Mouse (Mus musculus) brain, embryonic 14.5 days (tissue): Measurements from ENCODE around the gene Cntnap2. TPM values are rescaled to one million over a fixed set of nuclear protein-coding genes. Genes with fewer than 3 reads are reported as not detected.

Experiments used
- DNase-seq: peaks from one replicate; pipeline ENCODE4 v3.0.0-alpha.2; 2011; ENCODE audit warnings: low read depth
- CTCF ChIP-seq: fragments of 200-500 bp; IDR thresholded peaks from 2 replicates; pipeline ENCODE4 v1.5.1; 2012; ENCODE audit warnings: inconsistent platforms, mild to moderate bottlenecking, moderate library complexity, borderline replicate concordance; ENCODE audit not compliant: insufficient read depth, insufficient read length; ENCODE audit errors: extremely low read depth
- POLR2A ChIP-seq: fragments of 200-500 bp; IDR thresholded peaks from 2 replicates; pipeline ENCODE4 v1.6.1; 2012; ENCODE audit warnings: mild to moderate bottlenecking, inconsistent platforms, borderline replicate concordance; ENCODE audit not compliant: poor library complexity, insufficient read depth, insufficient read length, severe bottlenecking; ENCODE audit errors: extremely low read depth
- polyA plus RNA-seq: library from polyadenylated mRNA; depleted of rRNA; stranded (reverse); fragments of >200 nt; gene quantifications from 2 replicates; pipeline ENCODE4 v1.2.3, GENCODE M21; 2012

Cntnap2 gene
- polyA plus RNA-seq, 1 experiment: 77.9 TPM

GRCm38 (mm10) chr6:46704293-46705170 lies 1645.4 kb downstream of the Cntnap2 start:
- peak; percentile 78 for DNase-seq
- TF ChIP-seq POLR2A: no peak
- TF ChIP-seq CTCF: no peak

GRCm38 (mm10) chr6:46705926-46706325 lies 1646.8 kb downstream of the Cntnap2 start:
- peak; percentile 49 for DNase-seq
- TF ChIP-seq POLR2A (no peak), CTCF (no peak)

GRCm38 (mm10) chr6:46716576-46716975 lies 1657.4 kb downstream of the Cntnap2 start:
- no peak for DNase-seq
- no peak for TF ChIP-seq POLR2A
- TF ChIP-seq CTCF: no peak

GRCm38 (mm10) chr6:46733794-46734193 lies 1674.6 kb downstream of the Cntnap2 start:
- DNase-seq: no peak
- TF ChIP-seq CTCF (no peak), POLR2A (no peak)

- TF ChIP-seq CTCF (no peak), POLR2A (no peak)
- DNase-seq: no peak
These were observed 1689.3 kb downstream of the Cntnap2 start for GRCm38 (mm10) chr6:46748448-46748847.

- peak; percentile 28 for DNase-seq
- no peak for TF ChIP-seq POLR2A
- TF ChIP-seq CTCF: no peak
These were observed 1704.3 kb downstream of the Cntnap2 start for GRCm38 (mm10) chr6:46763481-46763880.

GRCm38 (mm10) chr6:46774529-46774928 lies 1715.4 kb downstream of the Cntnap2 start:
- TF ChIP-seq POLR2A (no peak), CTCF (no peak)

GRCm38 (mm10) chr6:46802264-46803110 lies 1743.3 kb downstream of the Cntnap2 start:
- no peak for TF ChIP-seq POLR2A
- no peak for TF ChIP-seq CTCF
- no peak for DNase-seq

More at GRCm38 (mm10) chr6:46774529-46774928, 1715.4 kb downstream of the Cntnap2 start:
- DNase-seq: no peak

- TF ChIP-seq POLR2A (no peak), CTCF (no peak)
- DNase-seq: no peak
These were observed 1797.5 kb downstream of the Cntnap2 start for GRCm38 (mm10) chr6:46856635-46857034.

GRCm38 (mm10) chr6:46861076-46861475 lies 1801.9 kb downstream of the Cntnap2 start:
- DNase-seq: peak; percentile 45
- TF ChIP-seq POLR2A (no peak), CTCF (no peak)

- DNase-seq: no peak
- TF ChIP-seq CTCF (no peak), POLR2A (no peak)
These were observed 1807.2 kb downstream of the Cntnap2 start for GRCm38 (mm10) chr6:46866317-46866716.
